Mouse (Mus musculus) forebrain, embryonic 13.5 days (tissue): ENCODE results near the gene Peli2. TPM values are rescaled to one million over a fixed set of nuclear protein-coding genes. Genes with fewer than 3 reads are reported as not detected.

Source experiments
- ATAC-seq: fragments of 200-750 bp; cut with Nextera tagmentation; 2 replicates; pipeline ENCODE4 v1.8.0; 2017
- H3K27ac ChIP-seq: fragments of 300-500 bp; sonication (generic); 2 replicates; pipeline ENCODE4 v1.5.1; 2015; ENCODE audit warnings: inconsistent platforms, mild to moderate bottlenecking, moderate library complexity
- H3K27me3 ChIP-seq: fragments of 300-500 bp; sonication (generic); 2 replicates; pipeline ENCODE4 v1.6.1; 2015; ENCODE audit warnings: mild to moderate bottlenecking, inconsistent platforms
- H3K36me3 ChIP-seq: fragments of 300-500 bp; sonication (generic); 2 replicates; pipeline ENCODE4 v1.6.1; 2015; ENCODE audit warnings: mild to moderate bottlenecking, inconsistent platforms; ENCODE audit not compliant: poor library complexity, severe bottlenecking
- H3K4me1 ChIP-seq: fragments of 300-500 bp; sonication (generic); 2 replicates; pipeline ENCODE4 v1.6.1; 2015; ENCODE audit warnings: inconsistent platforms
- H3K4me2 ChIP-seq: fragments of 300-500 bp; sonication (generic); 2 replicates; pipeline ENCODE4 v1.6.1; 2015; ENCODE audit warnings: inconsistent platforms, mild to moderate bottlenecking, moderate library complexity
- H3K4me3 ChIP-seq: fragments of 300-500 bp; sonication (generic); 2 replicates; pipeline ENCODE4 v1.5.1; 2015; ENCODE audit warnings: mild to moderate bottlenecking, inconsistent platforms
- H3K9ac ChIP-seq: fragments of 300-500 bp; sonication (generic); 2 replicates; pipeline ENCODE4 v1.6.1; 2015; ENCODE audit warnings: mild to moderate bottlenecking, inconsistent platforms
- H3K9me3 ChIP-seq: fragments of 300-500 bp; sonication (generic); replicated peaks from 2 replicates; pipeline ENCODE4 v1.6.1; 2016; ENCODE audit warnings: inconsistent platforms
- WGBS: fragments of 180-500 bp; shearing (Covaris S2); methylation state at CpG from one replicate; pipeline ENCODE4 v1.1.7; 2015; 5-methylcytosine and 5-hydroxymethylcytosine counted together
- polyA plus RNA-seq: library from polyadenylated mRNA; unstranded; fragments of >200 nt; fragmentation: Nextera tagmentation; extraction: Ambion mirVana; gene quantifications from 2 replicates; pipeline ENCODE4 v1.2.1, GENCODE M21; 2015

Gene Peli2
- polyA plus RNA-seq, 1 experiment from 2014 or later: 8.5 TPM

DNA sequence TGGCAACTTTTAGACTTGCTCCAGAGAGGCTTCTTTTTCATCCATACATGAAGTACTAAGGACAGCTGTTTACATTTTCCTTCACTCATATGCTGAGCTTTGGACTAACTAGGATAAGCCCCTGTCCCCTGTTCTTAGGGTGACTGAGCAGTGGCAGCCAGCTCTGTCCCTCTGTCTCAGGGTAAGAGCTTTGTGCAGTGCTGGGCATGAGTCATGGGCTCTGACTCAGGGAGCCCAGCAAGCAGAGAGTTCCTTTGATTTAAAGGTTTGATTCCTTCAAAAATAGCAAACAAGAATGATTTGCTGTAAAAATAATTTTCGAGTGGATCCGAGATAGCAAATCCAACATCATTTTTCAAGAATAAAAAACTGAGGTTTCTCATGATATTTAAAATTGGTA, 128.8 kb downstream of the Peli2 start:
- H3K4me2 ChIP-seq: no peak overlapping the region
- peaks cover 7% of the 10 kb centered on the region for H3K36me3 ChIP-seq
- WGBS: 94% methylated on average over 2 of the region's 2 CpGs
- no peak overlapping the region for H3K4me3 ChIP-seq
- no peak overlapping the region for H3K9ac ChIP-seq
- H3K27ac ChIP-seq: no peak overlapping the region
- no peaks in the 10 kb centered on the region for H3K9me3 ChIP-seq
- ATAC-seq: no peak
- H3K27me3 ChIP-seq: no peaks in the 10 kb centered on the region
- peaks cover 4% of the 10 kb centered on the region; the same call in 1 of the 2 replicates for H3K4me1 ChIP-seq

DNA sequence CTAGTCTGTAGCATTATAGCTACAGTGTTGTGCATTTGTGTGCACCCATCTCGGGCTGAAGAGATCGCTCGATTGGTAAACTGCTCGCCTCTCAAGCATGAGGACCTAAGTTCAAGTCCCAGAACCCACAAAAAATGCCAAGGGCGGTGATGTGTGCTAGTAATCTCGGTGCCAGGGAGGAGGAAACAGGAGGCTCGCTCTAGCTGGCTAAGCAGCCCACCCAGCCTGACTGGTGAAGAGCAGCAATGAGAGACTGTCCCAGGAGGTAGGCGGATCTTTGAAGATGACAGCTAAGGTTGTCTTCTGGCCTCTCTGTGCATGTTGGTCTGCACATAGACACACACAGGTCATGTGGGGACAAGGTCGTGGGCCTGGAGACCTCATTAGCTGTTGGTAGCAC, 129.3 kb downstream of the Peli2 start:
- no peak for ATAC-seq
- Histone ChIP-seq H3K36me3 (peaks cover 7% of the 10 kb centered on the region), H3K27me3 (no peaks in the 10 kb centered on the region), H3K4me2 (no peak overlapping the region), H3K9ac (no peak overlapping the region), H3K4me3 (no peak overlapping the region), H3K9me3 (no peaks in the 10 kb centered on the region), H3K27ac (no peak overlapping the region), H3K4me1 (peaks cover 4% of the 10 kb centered on the region; the same call in 1 of the 2 replicates)
- WGBS: 93% methylated on average over 9 of the region's 9 CpGs

DNA sequence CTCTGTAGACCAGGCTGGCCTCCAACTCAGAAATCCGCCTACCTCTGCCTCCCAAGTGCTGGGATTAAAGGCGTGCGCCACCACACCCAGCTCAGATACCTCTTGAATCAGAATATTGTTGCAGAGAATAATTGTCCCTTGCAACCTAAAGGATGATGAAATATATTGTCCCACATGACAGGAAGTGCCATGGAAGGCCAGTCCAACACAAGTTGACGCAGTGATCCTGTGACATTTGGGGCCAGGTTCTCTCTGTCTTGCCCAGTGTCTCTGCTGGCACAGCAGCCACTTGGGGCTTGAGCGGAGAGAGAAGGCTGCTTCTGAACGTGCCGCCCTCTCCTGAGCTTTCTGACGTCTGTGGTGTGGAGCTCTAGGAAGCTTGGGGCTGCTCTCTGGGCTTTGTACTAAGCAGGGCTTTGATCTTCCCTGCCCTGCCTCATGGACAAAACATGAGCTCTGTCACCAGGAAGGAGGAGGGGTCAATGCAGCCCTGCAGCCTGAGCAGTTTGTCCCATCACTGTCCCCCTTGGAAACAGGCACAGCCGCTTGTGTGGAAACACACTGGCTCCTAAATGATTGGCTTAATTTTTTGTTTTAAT, 130.9 kb downstream of the Peli2 start:
- H3K27ac ChIP-seq: no peak overlapping the region; the same call in 1 of the 2 replicates
- no peaks in the 10 kb centered on the region for H3K27me3 ChIP-seq
- H3K4me3 ChIP-seq: no peak overlapping the region
- no peak overlapping the region for H3K9ac ChIP-seq
- peaks cover 15% of the 10 kb centered on the region for H3K36me3 ChIP-seq
- H3K4me1 ChIP-seq: peaks cover 4% of the 10 kb centered on the region; the same call in 1 of the 2 replicates
- H3K4me2 ChIP-seq: no peak overlapping the region
- 45% methylated on average over 9 of the region's 9 CpGs for WGBS
- no peak; the same call in 1 of the 2 replicates for ATAC-seq
- no peaks in the 10 kb centered on the region for H3K9me3 ChIP-seq

DNA sequence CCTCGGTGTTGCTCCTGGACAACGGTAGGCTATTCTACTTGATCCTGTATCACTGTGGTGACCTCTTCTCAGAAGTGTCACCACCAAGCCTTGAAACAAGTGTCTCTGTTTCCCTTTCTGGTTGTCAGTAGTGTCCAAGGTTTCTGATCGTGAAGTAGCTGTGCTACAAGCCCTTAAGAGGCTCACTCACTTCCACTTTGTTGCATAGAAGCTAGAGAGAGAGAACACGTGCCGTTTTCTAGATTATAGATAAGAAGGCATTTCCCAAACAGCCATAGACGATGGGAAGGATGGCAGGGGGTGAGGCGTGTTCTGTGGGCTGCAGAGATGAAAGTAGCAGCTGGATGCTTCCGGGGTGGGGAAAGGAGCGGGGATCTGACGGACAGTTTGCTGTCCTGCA, 132.6 kb downstream of the Peli2 start:
- ATAC-seq: no peak
- Histone ChIP-seq H3K4me2 (no peak overlapping the region), H3K9me3 (no peaks in the 10 kb centered on the region), H3K4me1 (peaks cover 4% of the 10 kb centered on the region; the same call in 1 of the 2 replicates), H3K9ac (no peak overlapping the region), H3K4me3 (no peak overlapping the region), H3K27ac (no peak overlapping the region), H3K27me3 (no peaks in the 10 kb centered on the region), H3K36me3 (peaks cover 16% of the 10 kb centered on the region)
- WGBS: 84% methylated on average over 10 of the region's 10 CpGs

DNA sequence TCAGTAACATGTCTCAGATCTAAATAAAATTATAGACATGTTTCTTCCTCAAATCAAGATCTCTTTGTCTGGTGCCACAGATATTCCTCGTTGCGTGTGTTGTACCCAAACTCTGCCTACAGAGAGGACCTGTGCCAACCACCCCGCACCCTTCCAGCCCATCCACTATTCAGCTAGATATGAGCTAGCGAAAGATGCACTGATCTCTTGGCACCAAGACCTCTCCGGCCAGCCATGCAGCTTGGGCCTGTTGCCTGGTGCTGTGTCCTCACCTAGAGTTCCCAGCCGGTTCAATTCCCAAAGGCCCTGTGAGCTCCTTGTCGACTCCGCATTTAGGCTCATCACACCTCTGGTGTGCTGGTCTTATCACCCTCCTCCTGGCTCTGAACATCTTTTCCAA, 134.1 kb downstream of the Peli2 start:
- Histone ChIP-seq H3K9me3 (no peaks in the 10 kb centered on the region), H3K4me2 (no peak overlapping the region), H3K27ac (no peak overlapping the region), H3K4me1 (peaks cover 4% of the 10 kb centered on the region; the same call in 1 of the 2 replicates), H3K36me3 (peaks cover 16% of the 10 kb centered on the region), H3K4me3 (no peak overlapping the region), H3K27me3 (no peaks in the 10 kb centered on the region), H3K9ac (no peak overlapping the region)
- 95% methylated on average over 8 of the region's 8 CpGs for WGBS
- no peak for ATAC-seq

DNA sequence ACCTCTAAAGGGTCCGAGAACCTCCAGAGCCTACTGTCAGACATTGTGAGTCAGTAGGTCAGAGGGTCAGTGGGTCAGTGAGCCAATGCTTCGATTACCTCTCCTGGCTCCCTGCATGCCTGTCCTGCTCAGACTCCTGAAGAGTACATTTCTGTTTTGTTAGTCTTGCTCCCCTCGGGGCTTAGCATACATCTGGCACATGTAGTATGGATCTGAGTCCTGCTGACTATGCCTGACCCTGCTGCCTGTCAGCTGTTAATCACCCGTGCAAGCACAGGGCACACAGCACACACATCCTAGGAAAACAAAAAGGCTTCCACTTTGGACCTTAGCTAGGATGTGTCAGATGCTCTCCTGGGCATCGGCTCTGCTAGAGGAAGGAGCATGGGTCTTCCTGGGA, 134.7 kb downstream of the Peli2 start:
- ATAC-seq: no peak
- H3K27me3 ChIP-seq: no peaks in the 10 kb centered on the region
- no peak overlapping the region for H3K4me2 ChIP-seq
- peaks cover 4% of the 10 kb centered on the region; the same call in 1 of the 2 replicates for H3K4me1 ChIP-seq
- H3K36me3 ChIP-seq: peaks cover 16% of the 10 kb centered on the region
- no peak overlapping the region for H3K4me3 ChIP-seq
- no peaks in the 10 kb centered on the region for H3K9me3 ChIP-seq
- H3K27ac ChIP-seq: no peak overlapping the region
- no peak overlapping the region for H3K9ac ChIP-seq
- WGBS: 83% methylated on average over 5 of the region's 5 CpGs

DNA sequence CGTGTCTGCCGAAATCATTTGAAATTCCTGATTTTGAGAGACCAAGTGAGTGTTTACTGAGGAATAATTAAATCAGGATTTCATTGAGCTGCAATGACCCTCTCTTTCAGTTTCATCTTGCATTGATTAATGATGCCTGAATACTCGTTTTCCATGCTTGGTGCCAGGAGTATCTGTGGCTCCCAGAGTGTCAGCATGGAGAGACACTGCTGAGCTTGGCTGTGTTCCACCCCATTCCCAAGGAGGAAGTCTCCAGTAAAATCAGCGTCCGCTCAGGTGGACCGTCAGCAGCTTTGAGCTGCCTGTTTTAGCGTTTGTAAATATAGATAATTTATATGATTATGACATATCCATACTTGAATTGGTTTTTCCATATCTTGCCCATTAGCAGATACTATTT, 137.1 kb downstream of the Peli2 start:
- H3K36me3 ChIP-seq: peaks cover 10% of the 10 kb centered on the region
- no peaks in the 10 kb centered on the region for H3K27me3 ChIP-seq
- no peaks in the 10 kb centered on the region for H3K4me1 ChIP-seq
- 69% methylated on average over 7 of the region's 7 CpGs for WGBS
- no peaks in the 10 kb centered on the region for H3K9me3 ChIP-seq
- no peak overlapping the region for H3K27ac ChIP-seq
- no peak overlapping the region for H3K4me2 ChIP-seq
- no peak for ATAC-seq
- no peak overlapping the region for H3K4me3 ChIP-seq
- H3K9ac ChIP-seq: no peak overlapping the region

DNA sequence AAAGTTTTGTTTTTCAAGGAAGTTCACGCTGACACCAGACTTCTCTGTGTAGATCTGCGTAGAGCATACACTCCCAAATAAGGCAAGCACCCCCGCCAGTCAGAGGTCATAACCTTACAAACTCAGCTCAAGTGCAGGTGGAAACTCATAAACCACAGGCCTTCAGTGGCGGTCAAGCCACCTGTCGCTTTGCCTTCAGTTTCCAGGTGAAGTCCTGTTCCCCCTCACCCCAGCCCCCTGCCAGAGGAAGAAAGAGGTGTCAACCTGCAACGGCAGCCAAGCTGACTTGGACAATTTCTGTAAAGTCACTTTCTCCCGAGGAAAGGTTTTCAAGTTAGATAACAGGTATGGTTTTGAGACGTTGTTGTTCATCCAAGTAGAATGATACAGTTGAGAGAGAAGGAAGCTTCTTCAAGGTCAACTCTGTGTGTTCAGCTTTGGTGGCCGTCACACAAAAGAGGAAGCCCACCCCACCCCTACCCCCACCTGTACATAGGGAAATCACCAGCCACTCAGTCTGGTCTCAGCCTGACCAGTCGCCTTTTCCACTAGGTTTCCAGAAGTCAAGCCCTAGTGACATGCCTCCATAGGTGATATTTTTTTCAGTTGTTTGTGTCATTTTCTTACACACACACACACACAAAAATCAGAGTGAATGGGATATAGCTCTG, 138.2 kb downstream of the Peli2 start:
- Histone ChIP-seq H3K36me3 (peaks cover 10% of the 10 kb centered on the region), H3K4me3 (no peak overlapping the region), H3K27me3 (no peaks in the 10 kb centered on the region), H3K27ac (no peak overlapping the region), H3K9ac (no peak overlapping the region), H3K4me1 (no peaks in the 10 kb centered on the region), H3K9me3 (no peaks in the 10 kb centered on the region), H3K4me2 (no peak overlapping the region)
- 90% methylated on average over 10 of the region's 10 CpGs for WGBS
- no peak for ATAC-seq

DNA sequence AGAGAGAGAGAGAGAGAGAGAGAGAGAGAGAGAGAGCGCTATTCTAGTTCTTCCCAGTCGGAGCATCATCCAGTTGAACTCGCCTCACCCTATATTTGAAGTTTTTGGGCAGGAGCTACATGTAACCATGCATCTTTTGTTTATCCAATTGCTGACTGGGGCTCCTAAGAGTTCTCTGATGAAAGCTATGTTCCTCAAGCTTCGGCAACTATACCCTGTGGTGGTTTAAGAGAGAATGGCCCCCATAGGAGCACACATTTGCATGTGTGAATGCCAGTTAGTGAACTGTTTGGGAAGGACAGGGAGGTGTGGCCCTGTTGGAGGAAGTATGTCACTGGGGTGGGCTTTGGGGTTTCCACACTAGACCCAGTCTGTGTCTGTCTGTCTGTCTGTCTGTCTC, 142.5 kb downstream of the Peli2 start:
- Histone ChIP-seq H3K27me3 (no peaks in the 10 kb centered on the region), H3K4me3 (no peak overlapping the region), H3K27ac (no peak overlapping the region), H3K4me2 (no peak overlapping the region), H3K4me1 (no peaks in the 10 kb centered on the region), H3K36me3 (no peaks in the 10 kb centered on the region), H3K9me3 (no peaks in the 10 kb centered on the region), H3K9ac (no peak overlapping the region)
- ATAC-seq: no peak
- WGBS: 93% methylated on average over 4 of the region's 4 CpGs

DNA sequence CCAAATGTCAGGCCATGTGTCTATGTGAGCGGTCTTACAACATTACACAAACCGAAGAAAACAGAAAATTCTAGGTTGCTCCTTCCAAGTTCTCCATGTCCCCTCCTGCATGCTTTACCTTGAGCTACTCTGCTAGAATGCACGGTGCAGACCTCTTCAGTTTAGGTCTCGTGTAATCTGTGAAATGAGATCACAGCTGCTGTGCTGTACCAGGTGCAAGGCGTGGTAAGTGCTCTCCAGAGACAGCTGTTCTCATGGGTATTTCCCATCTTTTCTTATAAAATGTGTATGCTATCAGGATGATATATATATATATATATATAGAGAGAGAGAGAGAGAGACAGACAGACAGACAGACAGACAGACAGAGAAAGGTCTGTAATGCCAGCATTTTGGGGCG, 146.1 kb downstream of the Peli2 start:
- Histone ChIP-seq H3K27me3 (no peaks in the 10 kb centered on the region), H3K36me3 (no peaks in the 10 kb centered on the region), H3K27ac (no peak overlapping the region), H3K4me3 (no peak overlapping the region), H3K9me3 (no peaks in the 10 kb centered on the region), H3K4me1 (no peaks in the 10 kb centered on the region), H3K9ac (no peak overlapping the region), H3K4me2 (no peak overlapping the region)
- 86% methylated on average over 6 of the region's 6 CpGs for WGBS
- ATAC-seq: no peak

DNA sequence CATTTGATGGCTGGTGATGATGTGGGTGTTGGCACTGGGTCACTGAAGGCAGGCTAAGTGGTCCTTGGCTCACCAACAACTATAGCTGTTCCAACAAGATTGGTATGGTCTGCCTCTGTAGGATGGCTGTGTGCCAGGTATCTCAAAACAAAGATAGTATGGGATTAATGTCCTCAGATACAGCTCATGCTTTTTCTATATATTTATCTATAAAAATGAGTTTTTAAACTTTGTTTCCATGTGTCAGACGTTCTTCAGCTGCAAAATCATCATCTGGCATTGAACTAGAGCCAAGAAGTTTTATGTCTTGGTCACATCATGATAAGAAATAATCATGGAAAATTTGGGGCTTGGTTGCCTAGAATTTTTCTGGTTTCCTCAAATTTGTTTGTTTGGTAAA, 157.7 kb downstream of the Peli2 start:
- Histone ChIP-seq H3K4me1 (no peaks in the 10 kb centered on the region), H3K36me3 (no peaks in the 10 kb centered on the region), H3K9ac (no peak overlapping the region), H3K27ac (no peak overlapping the region), H3K27me3 (no peaks in the 10 kb centered on the region), H3K4me3 (no peak overlapping the region), H3K4me2 (no peak overlapping the region), H3K9me3 (no peaks in the 10 kb centered on the region; the same call in 1 of the 2 replicates)
- WGBS: 67% methylated on average over 1 of the region's 1 CpGs
- ATAC-seq: no peak

DNA sequence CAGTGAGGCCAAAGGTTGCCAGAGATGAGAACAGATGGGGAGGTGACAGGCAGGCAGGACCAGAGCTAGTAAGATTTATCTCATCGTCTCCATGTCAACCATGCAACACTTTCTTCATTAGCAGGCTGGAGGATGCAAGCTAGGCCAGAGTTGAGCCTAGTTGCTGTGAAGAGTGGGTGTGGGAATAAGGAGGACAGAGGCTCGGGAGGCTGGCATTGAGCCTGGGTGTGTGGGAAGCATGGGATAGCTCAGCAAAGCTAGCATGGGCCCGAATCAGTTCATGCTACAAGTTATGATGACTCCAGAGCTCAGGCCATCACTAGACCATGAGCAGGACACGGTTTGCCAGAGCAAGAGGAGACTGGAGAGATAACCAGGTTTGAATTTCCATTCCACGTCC, 166.3 kb downstream of the Peli2 start:
- Histone ChIP-seq H3K4me2 (no peak overlapping the region), H3K27ac (no peak overlapping the region), H3K27me3 (no peaks in the 10 kb centered on the region), H3K36me3 (no peaks in the 10 kb centered on the region), H3K9me3 (no peaks in the 10 kb centered on the region), H3K9ac (no peak overlapping the region), H3K4me3 (no peak overlapping the region), H3K4me1 (0 out of 2 replicates have a peak, but pooled peaks cover 7% of the 10 kb centered on the region)
- WGBS: 85% methylated on average over 5 of the region's 5 CpGs
- no peak for ATAC-seq

DNA sequence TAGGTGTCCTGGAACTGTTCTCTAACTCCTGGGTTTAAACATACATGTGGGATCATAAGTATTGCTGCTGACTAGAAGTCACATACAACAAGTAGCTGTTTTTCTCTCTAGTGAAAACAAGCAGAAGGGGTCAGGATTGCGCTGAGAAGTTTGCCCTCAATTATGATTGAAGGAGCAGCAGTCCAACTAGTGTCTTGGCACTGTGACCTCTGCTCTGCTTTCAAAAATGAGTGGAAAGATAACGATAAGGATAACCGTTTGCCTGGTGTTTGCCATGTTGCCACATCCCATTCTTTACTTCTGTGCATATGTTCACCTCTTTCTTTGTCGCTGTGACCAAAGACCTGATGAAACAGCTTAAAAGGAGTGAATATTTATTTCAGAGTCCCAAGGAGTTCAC, 167.0 kb downstream of the Peli2 start:
- Histone ChIP-seq H3K4me3 (no peak overlapping the region), H3K27me3 (no peaks in the 10 kb centered on the region), H3K9me3 (no peaks in the 10 kb centered on the region), H3K36me3 (no peaks in the 10 kb centered on the region), H3K27ac (no peak overlapping the region), H3K9ac (no peak overlapping the region), H3K4me2 (no peak overlapping the region), H3K4me1 (0 out of 2 replicates have a peak, but pooled peaks cover 7% of the 10 kb centered on the region)
- WGBS: 87% methylated on average over 4 of the region's 4 CpGs
- ATAC-seq: no peak
